Mouse (Mus musculus) embryonic fibroblast, embryonic 13.5 days (primary cell): Measurements from ENCODE around the gene Olig3.

Source experiments
- CTCF ChIP-seq: IDR thresholded peaks from 2 replicates; pipeline ENCODE4 v1.5.1; 2011; ENCODE audit warnings: mild to moderate bottlenecking, control low read depth, low read length, moderate library complexity, borderline replicate concordance; ENCODE audit not compliant: insufficient read depth
- POLR2A ChIP-seq: IDR thresholded peaks from 2 replicates; pipeline ENCODE4 v1.6.1; 2011; ENCODE audit warnings: low read depth, mild to moderate bottlenecking, control low read depth, low read length, moderate library complexity

GRCm38 (mm10) chr10:19329191-19329777 lies 27.0 kb upstream of the Olig3 start:
- TF ChIP-seq CTCF (no peak), POLR2A (no peak)
